Mouse (Mus musculus) sigmoid colon, adult 10 weeks (tissue): ENCODE data around the gene Mx1. TPM values are rescaled to one million over a fixed set of nuclear protein-coding genes. Genes with fewer than 3 reads are reported as not detected.

Experiments
- polyA plus RNA-seq: library from polyadenylated mRNA; stranded (reverse); fragments of 350-450 nt; fragmentation: Illumina TruSeq; extraction: RNeasy Lipid Tissue Mini Kit (QIAGEN cat#74804); gene quantifications from one replicate; pipeline ENCODE4 v1.2.3, GENCODE M21; 2014; ENCODE audit warnings: low read depth, low replicate concordance

Mx1 gene
- 17.7 TPM for polyA plus RNA-seq

GRCm38 (mm10) chr16:97462481-97463181 is at the start of gene Mx1:
TSS of gene Mx1 (minus strand) at chr16:97462907.

Other genes starting within 250 kb of the Mx1 start
- gene Bace2, start 106.2 kb downstream of the Mx1 start, polyA plus RNA-seq = 48.2 TPM
- gene Fam3b, start 51.9 kb upstream of the Mx1 start, polyA plus RNA-seq = 211 TPM
- 275 TPM for gene Tmprss2, start 148.3 kb upstream of the Mx1 start, polyA plus RNA-seq